Mouse (Mus musculus) layer of hippocampus, postnatal 36 days (tissue): Measurements from ENCODE around the gene Tctex1d1. TPM values are rescaled to one million over a fixed set of nuclear protein-coding genes. Genes with fewer than 3 reads are reported as not detected.

Experiments
- total RNA-seq, 2 experiments: library from RNA; stranded (reverse); gene quantifications; 2 replicates each; pipeline ENCODE4 v1.2.3; 2021

The Tctex1d1 gene
- total RNA-seq, 2 experiments from 2014 or later = 0.80 to 0.94 TPM

Other genes starting within 250 kb of the Tctex1d1 start
- 100 to 1,000 TPM; 273 to 280 TPM for gene Sgip1, start 237.3 kb upstream of the Tctex1d1 start, total RNA-seq
- gene Insl5, start 48.2 kb downstream of the Tctex1d1 start, total RNA-seq = 1 to 10 TPM; 1.5 to 2.0 TPM
- gene Mier1, start 135.8 kb downstream of the Tctex1d1 start, total RNA-seq = 10 to 100 TPM; 45.1 to 55.8 TPM
- gene Wdr78, start 135.9 kb downstream of the Tctex1d1 start, total RNA-seq = 10 to 100 TPM; 15.9 to 16.7 TPM
- 10 to 100 TPM; 12.1 to 12.5 TPM for gene Slc35d1, start 236.6 kb downstream of the Tctex1d1 start, total RNA-seq